Mouse (Mus musculus) hindbrain, embryonic 10.5 days (tissue): Measurements from ENCODE around the gene Gadd45a. TPM values are rescaled to one million over a fixed set of nuclear protein-coding genes. Genes with fewer than 3 reads are reported as not detected.

ENCODE experiments used
- DNase-seq: peaks from one replicate; pipeline ENCODE4 v3.0.0-alpha.2; 2017; ENCODE audit warnings: low spot score
- H3K27ac ChIP-seq: fragments of 300-500 bp; sonication (generic); 2 replicates; pipeline ENCODE4 v1.5.1; 2016; ENCODE audit warnings: mild to moderate bottlenecking, moderate library complexity
- H3K27me3 ChIP-seq: fragments of 300-500 bp; sonication (generic); 2 replicates; pipeline ENCODE4 v1.6.1; 2016; ENCODE audit warnings: mild to moderate bottlenecking; ENCODE audit not compliant: poor library complexity, insufficient read depth, severe bottlenecking
- H3K36me3 ChIP-seq: fragments of 300-500 bp; sonication (generic); 2 replicates; pipeline ENCODE4 v1.6.1; 2016; ENCODE audit warnings: mild to moderate bottlenecking, moderate library complexity
- H3K4me1 ChIP-seq: fragments of 300-500 bp; sonication (generic); replicated peaks from 2 replicates; pipeline ENCODE4 v1.6.1; 2016; ENCODE audit warnings: mild to moderate bottlenecking
- H3K4me3 ChIP-seq: fragments of 300-500 bp; sonication (generic); 2 replicates; pipeline ENCODE4 v1.5.1; 2016; ENCODE audit warnings: mild to moderate bottlenecking, moderate library complexity
- H3K9me3 ChIP-seq: fragments of 300-500 bp; sonication (generic); 2 replicates; pipeline ENCODE4 v1.6.1; 2016; ENCODE audit warnings: mild to moderate bottlenecking, moderate library complexity
- WGBS: fragments of 180-500 bp; shearing (Covaris S2); methylation state at CpG from one replicate; pipeline ENCODE4 v1.1.7; 2016; 5-methylcytosine and 5-hydroxymethylcytosine counted together
- polyA plus RNA-seq: library from polyadenylated mRNA; unstranded; fragments of >200 nt; fragmentation: Nextera tagmentation; extraction: Ambion mirVana; gene quantifications from 2 replicates; pipeline ENCODE4 v1.2.1, GENCODE M21; 2016

Gene Gadd45a
- polyA plus RNA-seq, 1 experiment from 2014 or later, result 21.9 TPM

DNA sequence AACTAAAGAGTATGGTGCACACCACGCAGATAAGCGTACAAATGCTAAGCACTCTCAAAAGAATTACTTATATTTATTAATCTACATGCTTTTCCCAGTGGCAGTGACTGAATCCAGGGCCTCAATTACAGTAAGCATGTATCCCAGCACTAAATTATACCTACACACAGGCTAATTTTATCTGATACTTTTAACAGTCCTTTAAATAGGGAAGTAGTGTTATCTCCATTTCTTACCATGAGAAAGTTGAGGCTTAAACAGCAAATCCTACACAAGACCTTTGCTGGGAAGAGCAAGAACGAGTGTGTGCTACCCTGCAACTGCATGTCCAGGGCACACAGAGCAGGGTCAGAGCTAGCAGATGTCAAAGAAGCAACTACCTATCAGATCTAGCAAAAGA, 27.4 kb downstream of the Gadd45a start:
- Histone ChIP-seq H3K27me3 (no peaks in the 10 kb centered on the region), H3K9me3 (no peaks in the 10 kb centered on the region), H3K4me3 (no peak overlapping the region), H3K27ac (no peak overlapping the region), H3K4me1 (peaks cover 3% of the 10 kb centered on the region; the same call in 1 of the 2 replicates), H3K36me3 (no peaks in the 10 kb centered on the region)
- no peak for DNase-seq
- WGBS, result 94% methylated on average over 3 of the region's 3 CpGs

DNA sequence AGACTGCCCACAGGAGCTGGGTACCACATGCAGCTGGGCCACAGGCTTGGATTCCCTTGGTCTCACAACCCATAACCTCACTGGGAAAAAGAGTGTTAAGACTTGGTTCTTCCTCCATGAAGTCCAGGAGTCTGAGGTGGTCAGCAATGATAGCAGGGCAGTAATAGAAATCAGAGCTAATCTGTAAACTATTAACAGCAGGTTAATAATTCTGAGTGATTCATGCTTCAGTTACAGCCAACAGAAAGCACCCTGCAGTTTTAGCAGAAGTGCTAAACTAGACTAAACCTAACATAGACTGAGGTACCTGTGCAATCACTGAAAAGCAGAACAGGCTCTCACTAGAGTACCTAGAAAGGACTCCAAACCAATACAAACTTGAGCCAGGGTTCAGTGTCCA, 37.5 kb downstream of the Gadd45a start:
- Histone ChIP-seq H3K36me3 (no peaks in the 10 kb centered on the region), H3K9me3 (no peaks in the 10 kb centered on the region), H3K27ac (no peak overlapping the region), H3K4me1 (no peaks in the 10 kb centered on the region), H3K4me3 (no peak overlapping the region), H3K27me3 (no peaks in the 10 kb centered on the region)
- no peak for DNase-seq

DNA sequence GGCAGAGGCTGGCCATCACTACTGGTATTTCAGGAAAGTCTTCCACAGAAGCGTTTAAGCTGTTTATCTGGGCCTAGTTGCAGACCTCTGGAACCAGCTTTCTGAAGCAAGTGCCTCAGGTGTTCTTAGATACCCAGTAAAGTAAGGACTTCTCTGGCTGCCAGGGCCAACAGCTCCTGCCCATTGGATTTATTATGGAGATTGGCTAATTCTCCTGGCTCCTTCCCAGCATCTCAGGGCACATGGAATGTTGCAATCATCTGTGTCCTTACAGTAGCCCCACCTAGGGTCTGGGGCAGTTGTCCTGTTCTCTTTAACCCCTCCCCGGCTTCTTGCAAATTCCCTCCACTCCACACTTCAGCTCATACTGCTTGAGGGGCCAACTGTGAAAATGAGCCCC, 38.6 kb downstream of the Gadd45a start:
- Histone ChIP-seq H3K9me3 (no peaks in the 10 kb centered on the region), H3K4me1 (no peaks in the 10 kb centered on the region), H3K27ac (no peak overlapping the region), H3K4me3 (no peak overlapping the region), H3K36me3 (no peaks in the 10 kb centered on the region), H3K27me3 (no peaks in the 10 kb centered on the region)
- WGBS, result 87% methylated on average over 2 of the region's 2 CpGs
- DNase-seq, result no peak

DNA sequence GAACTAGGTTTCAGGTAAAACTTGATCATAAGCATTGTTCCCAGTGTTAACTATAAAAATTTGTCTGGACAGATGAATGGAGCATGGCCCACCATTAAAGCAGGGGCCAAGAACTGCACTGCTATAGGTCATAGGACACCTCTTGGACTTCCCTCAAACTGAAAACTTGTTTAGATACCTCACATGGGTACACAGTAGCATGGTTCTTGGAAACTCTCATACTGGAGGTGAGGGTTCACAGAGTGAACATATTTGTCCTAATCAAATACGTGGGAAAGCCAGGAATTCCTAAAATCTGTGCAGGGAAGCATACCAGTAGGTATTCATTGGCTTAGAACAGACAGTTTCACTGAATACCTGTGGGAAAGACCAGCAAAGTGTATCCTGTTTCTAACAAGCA, 41.0 kb downstream of the Gadd45a start:
- WGBS, result 81% methylated on average over 1 of the region's 1 CpGs
- Histone ChIP-seq H3K4me1 (no peaks in the 10 kb centered on the region), H3K36me3 (no peaks in the 10 kb centered on the region), H3K4me3 (no peak overlapping the region), H3K9me3 (no peaks in the 10 kb centered on the region), H3K27ac (no peak overlapping the region), H3K27me3 (no peaks in the 10 kb centered on the region)
- DNase-seq, result no peak

DNA sequence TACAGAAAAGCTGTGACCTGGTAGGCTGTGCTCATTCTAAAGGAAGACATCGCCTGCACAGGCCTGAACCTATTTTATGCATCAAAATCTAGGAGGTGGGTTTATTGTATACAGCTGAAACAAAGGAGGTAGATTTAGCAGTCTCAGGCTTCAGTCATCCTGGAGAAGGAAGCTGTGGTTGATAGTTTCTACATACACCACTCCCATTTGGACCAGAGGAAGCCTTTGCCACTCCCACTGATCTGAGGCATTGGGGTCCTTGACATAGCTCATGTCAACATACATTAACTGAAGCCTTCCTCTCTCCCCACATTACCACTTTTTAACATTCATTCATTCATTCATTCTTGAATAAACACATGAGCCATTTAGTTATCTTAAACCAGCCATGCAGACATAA, 41.4 kb downstream of the Gadd45a start:
- 89% methylated on average over 1 of the region's 1 CpGs for WGBS
- no peak overlapping the region for H3K4me3 ChIP-seq
- no peaks in the 10 kb centered on the region for H3K27me3 ChIP-seq
- no peaks in the 10 kb centered on the region for H3K4me1 ChIP-seq
- no peaks in the 10 kb centered on the region for H3K36me3 ChIP-seq
- DNase-seq, result no peak
- no peak overlapping the region for H3K27ac ChIP-seq
- H3K9me3 ChIP-seq, result no peaks in the 10 kb centered on the region

DNA sequence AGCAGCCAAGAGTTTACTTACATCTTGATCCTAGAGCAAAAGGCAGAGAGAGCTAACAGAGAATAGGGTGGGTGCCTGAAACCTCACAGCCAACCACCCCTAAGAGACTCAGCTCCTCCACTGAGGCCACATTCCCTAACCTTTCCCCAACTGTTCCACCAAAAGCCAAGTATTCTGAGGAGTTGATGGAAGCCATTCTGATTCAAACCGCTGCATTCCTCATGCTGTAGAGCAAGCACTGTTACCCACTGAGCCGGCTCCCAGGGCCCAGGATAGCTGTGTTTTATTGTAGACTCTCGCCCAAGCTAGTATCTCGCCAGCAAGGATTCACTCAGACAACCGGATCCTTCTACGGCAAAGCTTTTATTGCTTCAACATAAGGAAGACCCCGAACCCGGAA, 42.3 kb downstream of the Gadd45a start:
- no peak for DNase-seq
- H3K4me1 ChIP-seq, result no peaks in the 10 kb centered on the region
- no peaks in the 10 kb centered on the region for H3K27me3 ChIP-seq
- no peaks in the 10 kb centered on the region for H3K36me3 ChIP-seq
- 93% methylated on average over 8 of the region's 8 CpGs for WGBS
- no peak overlapping the region for H3K27ac ChIP-seq
- H3K4me3 ChIP-seq, result no peak overlapping the region
- no peaks in the 10 kb centered on the region for H3K9me3 ChIP-seq

DNA sequence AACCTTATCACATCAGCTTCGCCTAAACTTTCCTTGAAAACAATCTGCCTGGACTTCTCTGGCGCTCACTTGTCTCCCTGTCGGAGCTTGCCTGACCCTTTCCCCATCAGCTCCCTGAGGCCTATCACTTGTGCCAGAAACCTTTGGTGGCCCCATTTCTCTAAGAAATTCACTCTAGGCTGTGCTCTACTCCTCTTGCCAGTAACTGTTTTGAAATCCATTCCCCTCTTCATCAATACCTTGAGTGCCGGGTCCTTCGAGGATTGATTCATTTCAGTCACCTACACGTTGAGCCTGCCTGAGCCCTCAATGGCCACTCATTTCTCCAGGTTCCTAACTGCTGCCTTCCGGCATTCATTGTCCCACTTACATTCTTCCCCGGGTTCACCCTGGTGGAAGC, 44.5 kb downstream of the Gadd45a start:
- Histone ChIP-seq H3K27me3 (no peaks in the 10 kb centered on the region), H3K4me3 (no peak overlapping the region), H3K36me3 (no peaks in the 10 kb centered on the region), H3K4me1 (no peaks in the 10 kb centered on the region), H3K9me3 (no peaks in the 10 kb centered on the region), H3K27ac (no peak overlapping the region)
- no peak for DNase-seq
- 92% methylated on average over 8 of the region's 8 CpGs for WGBS

DNA sequence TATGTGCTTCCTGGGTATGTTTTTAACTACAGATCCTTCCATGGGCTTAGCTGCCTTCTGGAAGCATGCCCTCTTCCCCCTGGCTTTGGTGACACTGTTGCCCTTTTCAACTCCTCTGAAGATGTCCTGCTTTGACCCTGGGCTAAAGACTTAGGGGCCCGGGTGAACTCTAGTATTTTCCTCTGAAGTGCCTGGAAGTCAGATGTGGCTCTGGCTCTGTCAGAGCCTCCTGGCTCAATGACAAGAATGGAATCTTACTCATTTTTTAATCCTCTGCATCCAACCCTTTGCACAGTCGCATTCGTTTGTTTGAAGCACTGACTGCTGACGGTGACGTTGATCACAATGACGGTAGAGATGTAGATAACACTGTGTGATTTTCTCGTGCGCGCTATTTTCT, 45.0 kb downstream of the Gadd45a start:
- WGBS, result 90% methylated on average over 9 of the region's 9 CpGs

DNA sequence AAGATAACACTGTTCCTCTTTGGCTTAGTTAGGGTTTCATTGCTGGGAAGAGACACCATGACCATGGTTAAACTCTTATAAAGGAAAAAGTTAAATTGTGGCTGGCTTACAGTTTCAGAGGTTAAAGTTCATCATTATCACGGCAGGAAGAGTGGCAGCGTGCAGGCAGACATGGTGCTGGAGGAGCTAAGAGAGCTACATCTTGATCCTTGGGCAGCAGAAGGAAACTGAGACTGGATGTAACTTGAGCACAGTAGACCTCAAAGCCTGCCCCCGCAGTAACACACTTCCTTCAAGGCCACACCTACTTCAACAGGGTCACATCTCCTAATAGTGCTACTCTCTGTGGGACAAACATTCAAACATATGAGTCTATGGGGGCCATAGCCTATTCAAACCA, 47.7 kb downstream of the Gadd45a start:
- Histone ChIP-seq H3K27me3 (no peaks in the 10 kb centered on the region), H3K27ac (no peak overlapping the region), H3K4me1 (peaks cover 8% of the 10 kb centered on the region; the same call in 1 of the 2 replicates), H3K9me3 (no peaks in the 10 kb centered on the region), H3K36me3 (no peaks in the 10 kb centered on the region), H3K4me3 (no peak overlapping the region)
- no peak for DNase-seq
- 74% methylated on average over 3 of the region's 3 CpGs for WGBS

More for the DNA sequence above, 45.0 kb downstream of the Gadd45a start:
- Histone ChIP-seq H3K4me1 (peaks cover 4% of the 10 kb centered on the region; the same call in 1 of the 2 replicates), H3K27me3 (no peaks in the 10 kb centered on the region), H3K27ac (no peak overlapping the region), H3K9me3 (no peaks in the 10 kb centered on the region), H3K4me3 (no peak overlapping the region), H3K36me3 (no peaks in the 10 kb centered on the region)
- no peak for DNase-seq

DNA sequence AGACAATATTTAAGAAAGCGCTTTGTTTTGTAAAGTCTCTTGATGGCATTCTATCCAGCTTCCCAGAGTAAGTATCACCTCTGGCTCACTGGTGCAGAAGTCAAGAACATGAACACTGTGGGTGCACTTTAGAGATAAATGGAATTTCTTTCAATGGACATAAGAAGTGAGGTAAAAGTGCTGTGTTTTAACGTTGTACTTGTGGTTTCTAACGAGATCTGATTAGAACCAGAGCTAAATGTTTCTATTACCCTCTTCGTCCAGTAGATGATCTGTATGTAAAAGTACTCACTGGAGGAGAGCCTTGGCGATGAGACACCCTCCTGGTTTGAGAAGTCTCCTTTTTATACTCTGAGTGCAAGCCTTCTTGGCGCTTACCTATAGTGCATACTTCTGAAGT, 48.2 kb downstream of the Gadd45a start:
- Histone ChIP-seq H3K36me3 (no peaks in the 10 kb centered on the region), H3K4me1 (peaks cover 8% of the 10 kb centered on the region; the same call in 1 of the 2 replicates), H3K27ac (no peak overlapping the region), H3K4me3 (no peak overlapping the region), H3K9me3 (no peaks in the 10 kb centered on the region), H3K27me3 (no peaks in the 10 kb centered on the region)
- 90% methylated on average over 6 of the region's 6 CpGs for WGBS
- DNase-seq, result no peak

DNA sequence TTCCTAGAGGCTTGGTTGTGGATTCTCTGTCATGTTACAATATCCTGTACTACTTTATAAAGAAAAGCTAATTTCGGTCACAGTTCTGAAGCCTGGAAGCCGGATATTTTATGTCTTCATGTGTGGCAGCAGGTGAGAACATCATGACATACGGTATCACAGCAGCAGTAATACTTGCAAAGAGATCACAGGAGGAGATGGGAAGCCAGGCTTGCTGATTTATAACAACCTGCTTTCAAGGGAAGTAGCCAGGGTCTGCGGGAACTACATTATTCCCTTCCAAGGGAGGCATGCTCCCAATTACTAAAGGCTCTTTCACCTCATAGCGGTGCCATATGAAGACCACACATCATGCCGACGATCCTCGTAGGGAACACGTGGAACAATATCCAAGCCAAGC, 48.9 kb downstream of the Gadd45a start:
- H3K36me3 ChIP-seq, result no peaks in the 10 kb centered on the region
- no peak overlapping the region for H3K27ac ChIP-seq
- no peaks in the 10 kb centered on the region for H3K9me3 ChIP-seq
- WGBS, result 92% methylated on average over 9 of the region's 9 CpGs
- no peak for DNase-seq
- H3K4me1 ChIP-seq, result peaks cover 8% of the 10 kb centered on the region; the same call in 1 of the 2 replicates
- H3K4me3 ChIP-seq, result no peak overlapping the region
- H3K27me3 ChIP-seq, result no peaks in the 10 kb centered on the region

DNA sequence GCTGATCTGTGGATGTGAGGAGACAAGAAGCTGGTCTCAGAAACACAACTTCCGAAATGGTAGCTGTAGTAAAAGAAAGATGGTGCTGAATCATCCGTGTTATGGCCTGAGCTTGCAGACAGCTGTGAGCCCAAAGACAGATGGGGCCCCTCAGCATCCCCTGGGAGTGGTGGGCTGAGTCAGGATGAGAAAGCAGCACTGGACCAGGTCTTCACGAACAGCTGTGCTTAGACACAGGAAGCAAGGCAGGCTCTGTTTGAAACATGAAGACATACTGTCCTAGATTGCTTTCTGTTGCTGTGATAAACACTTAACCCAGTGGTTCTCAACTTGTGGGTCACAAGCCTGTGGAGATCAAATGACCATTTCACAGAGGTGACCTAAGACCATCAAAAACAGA, 49.6 kb downstream of the Gadd45a start:
- H3K4me1 ChIP-seq, result peaks cover 8% of the 10 kb centered on the region; the same call in 1 of the 2 replicates
- H3K27ac ChIP-seq, result no peak overlapping the region
- 79% methylated on average over 3 of the region's 3 CpGs for WGBS
- no peak for DNase-seq
- no peaks in the 10 kb centered on the region for H3K9me3 ChIP-seq
- no peak overlapping the region for H3K4me3 ChIP-seq
- H3K27me3 ChIP-seq, result no peaks in the 10 kb centered on the region
- H3K36me3 ChIP-seq, result no peaks in the 10 kb centered on the region

DNA sequence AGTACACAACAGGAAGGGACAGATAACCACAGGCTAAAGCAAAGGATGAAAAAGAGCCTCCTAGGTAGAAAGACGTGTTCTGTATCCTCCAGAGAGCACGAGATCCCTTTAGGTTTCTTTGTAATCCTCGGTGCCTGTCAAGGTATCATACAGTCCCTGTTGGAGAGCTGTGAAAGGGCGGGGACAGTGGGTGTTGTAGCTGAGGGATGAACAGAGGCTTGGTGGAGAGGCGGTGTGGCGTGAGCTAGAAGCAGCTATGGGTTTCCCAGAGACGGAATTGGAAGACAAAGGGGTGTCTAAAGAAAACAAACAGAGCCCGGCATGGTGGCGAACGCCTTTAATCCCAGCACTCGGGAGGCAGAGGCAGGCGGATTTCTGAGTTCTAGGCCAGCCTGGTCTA, 51.2 kb downstream of the Gadd45a start:
- Histone ChIP-seq H3K36me3 (no peaks in the 10 kb centered on the region), H3K4me3 (no peak overlapping the region), H3K4me1 (peaks cover 8% of the 10 kb centered on the region; the same call in 1 of the 2 replicates), H3K9me3 (no peaks in the 10 kb centered on the region), H3K27ac (no peak overlapping the region), H3K27me3 (no peaks in the 10 kb centered on the region)
- no peak for DNase-seq
- 83% methylated on average over 12 of the region's 12 CpGs for WGBS

DNA sequence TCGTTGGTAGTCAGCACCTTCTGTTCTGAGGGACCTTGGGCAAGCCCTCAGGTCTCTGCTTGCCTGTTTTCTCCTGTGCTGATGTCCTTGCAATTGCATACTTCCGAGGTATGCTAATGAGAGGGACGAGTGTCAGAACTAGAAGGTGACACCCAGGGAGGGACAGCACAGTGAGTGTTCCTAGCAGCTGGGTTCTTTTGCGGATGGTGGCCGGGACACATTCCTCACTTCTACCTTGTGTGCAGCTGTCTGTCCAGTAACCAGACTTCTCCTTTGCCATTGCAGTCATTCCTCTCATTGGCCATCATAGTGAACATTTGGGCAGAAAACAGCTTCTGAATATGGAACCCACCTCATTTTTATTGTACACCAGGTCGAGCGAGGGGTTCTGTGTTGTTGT, 51.8 kb downstream of the Gadd45a start:
- DNase-seq, result no peak
- 79% methylated on average over 7 of the region's 7 CpGs for WGBS
- peaks cover 8% of the 10 kb centered on the region; the same call in 1 of the 2 replicates for H3K4me1 ChIP-seq

More for the DNA sequence above, 51.8 kb downstream of the Gadd45a start:
- no peaks in the 10 kb centered on the region for H3K9me3 ChIP-seq
- H3K4me3 ChIP-seq, result no peak overlapping the region
- H3K27ac ChIP-seq, result no peak overlapping the region
- H3K27me3 ChIP-seq, result no peaks in the 10 kb centered on the region
- no peaks in the 10 kb centered on the region for H3K36me3 ChIP-seq
